Mouse (Mus musculus) neural tube, embryonic 14.5 days (tissue): ENCODE data around the gene Cotl1. TPM values are rescaled to one million over a fixed set of nuclear protein-coding genes. Genes with fewer than 3 reads are reported as not detected.

Source experiments
- ATAC-seq: fragments of 200-750 bp; cut with Nextera tagmentation; 2 replicates; pipeline ENCODE4 v1.8.0; 2017; ENCODE audit warnings: low read depth, mild to moderate bottlenecking, moderate TSS enrichment, moderate library complexity
- H3K27ac ChIP-seq: fragments of 300-500 bp; sonication (generic); 2 replicates; pipeline ENCODE4 v1.5.1; 2014; ENCODE audit warnings: low read depth, mild to moderate bottlenecking, control low read depth, low read length, moderate library complexity, mixed read lengths
- H3K27me3 ChIP-seq: fragments of 300-500 bp; sonication (generic); 2 replicates; pipeline ENCODE4 v1.6.1; 2014; ENCODE audit warnings: low read length; ENCODE audit not compliant: control insufficient read depth, insufficient read depth
- H3K36me3 ChIP-seq: fragments of 300-500 bp; sonication (generic); 2 replicates; pipeline ENCODE4 v1.6.1; 2014; ENCODE audit warnings: low read length, mixed read lengths; ENCODE audit not compliant: control insufficient read depth, insufficient read depth
- H3K4me1 ChIP-seq: fragments of 300-500 bp; sonication (generic); 2 replicates; pipeline ENCODE4 v1.6.1; 2014; ENCODE audit warnings: low read length; ENCODE audit not compliant: control insufficient read depth, insufficient read depth
- H3K4me2 ChIP-seq: fragments of 300-500 bp; sonication (generic); 2 replicates; pipeline ENCODE4 v1.6.1; 2014; ENCODE audit warnings: mild to moderate bottlenecking, low read depth, low read length, control low read depth
- H3K4me3 ChIP-seq: fragments of 300-500 bp; sonication (generic); 2 replicates; pipeline ENCODE4 v1.5.1; 2014; ENCODE audit warnings: low read depth, low read length, control low read depth, mixed read lengths
- H3K9ac ChIP-seq: fragments of 300-500 bp; sonication (generic); replicated peaks from 2 replicates; pipeline ENCODE4 v1.6.1; 2014; ENCODE audit warnings: low read depth, mild to moderate bottlenecking, control low read depth, low read length, mixed read lengths
- H3K9me3 ChIP-seq: fragments of 300-500 bp; sonication (generic); 2 replicates; pipeline ENCODE4 v1.6.1; 2016; ENCODE audit warnings: low read length; ENCODE audit not compliant: control insufficient read depth
- WGBS: fragments of 180-500 bp; shearing (Covaris S2); extraction: QIAGEN DNeasy Blood & Tissue Kit; methylation state at CpG from one replicate; pipeline ENCODE4 v1.1.7; 2014; 5-methylcytosine and 5-hydroxymethylcytosine counted together
- polyA plus RNA-seq: library from polyadenylated mRNA; unstranded; fragments of >200 nt; fragmentation: Nextera tagmentation; extraction: Ambion mirVana; gene quantifications from 2 replicates; pipeline ENCODE4 v1.2.1, GENCODE M21; 2014

Gene Cotl1
- polyA plus RNA-seq, 1 experiment from 2014 or later: 232 TPM

- no peak overlapping the region for H3K27ac ChIP-seq
- no peak overlapping the region for H3K4me2 ChIP-seq
- no peak for ATAC-seq
- H3K9ac ChIP-seq: no peak overlapping the region
- H3K27me3 ChIP-seq: no peaks in the 10 kb centered on the region
- 75% methylated on average over 5 of the region's 5 CpGs for WGBS
- no peak overlapping the region for H3K4me3 ChIP-seq
- H3K36me3 ChIP-seq: no peaks in the 10 kb centered on the region
- peaks cover 38% of the 10 kb centered on the region for H3K4me1 ChIP-seq
- H3K9me3 ChIP-seq: no peaks in the 10 kb centered on the region
Measured at GRCm38 (mm10) chr8:119826982-119827381, 13.4 kb downstream of the Cotl1 start.

GRCm38 (mm10) chr8:119825950-119826730 lies 14.2 kb downstream of the Cotl1 start:
- Histone ChIP-seq H3K9me3 (no peaks in the 10 kb centered on the region), H3K27ac (no peak overlapping the region), H3K4me1 (peaks cover 29% of the 10 kb centered on the region), H3K4me3 (no peak overlapping the region), H3K36me3 (no peaks in the 10 kb centered on the region), H3K27me3 (no peaks in the 10 kb centered on the region), H3K9ac (no peak overlapping the region), H3K4me2 (no peak overlapping the region)
- WGBS: 88% methylated on average over 19 of the region's 19 CpGs
- no peak for ATAC-seq

- no peak overlapping the region for H3K4me3 ChIP-seq
- WGBS: 82% methylated on average over 11 of the region's 11 CpGs
- no peaks in the 10 kb centered on the region for H3K27me3 ChIP-seq
- H3K4me1 ChIP-seq: peaks cover 16% of the 10 kb centered on the region
- no peak overlapping the region for H3K27ac ChIP-seq
- ATAC-seq: no peak
- H3K9me3 ChIP-seq: no peaks in the 10 kb centered on the region
- H3K4me2 ChIP-seq: no peak overlapping the region
- H3K36me3 ChIP-seq: no peaks in the 10 kb centered on the region; the same call in 1 of the 2 replicates
- no peak overlapping the region for H3K9ac ChIP-seq
Measured at GRCm38 (mm10) chr8:119824809-119825273, 15.5 kb downstream of the Cotl1 start.

GRCm38 (mm10) chr8:119824100-119824499 lies 16.2 kb downstream of the Cotl1 start:
- H3K4me3 ChIP-seq: no peak overlapping the region
- no peaks in the 10 kb centered on the region for H3K9me3 ChIP-seq
- H3K4me1 ChIP-seq: peaks cover 9% of the 10 kb centered on the region
- no peaks in the 10 kb centered on the region; the same call in 1 of the 2 replicates for H3K36me3 ChIP-seq
- WGBS: 44% methylated on average over 4 of the region's 4 CpGs
- no peak overlapping the region for H3K27ac ChIP-seq
- no peaks in the 10 kb centered on the region for H3K27me3 ChIP-seq
- H3K4me2 ChIP-seq: no peak overlapping the region
- ATAC-seq: no peak
- H3K9ac ChIP-seq: no peak overlapping the region

- ATAC-seq: no peak
- H3K27me3 ChIP-seq: no peaks in the 10 kb centered on the region
- no peak overlapping the region for H3K9ac ChIP-seq
- no peak overlapping the region for H3K4me3 ChIP-seq
- WGBS: 96% methylated on average over 9 of the region's 9 CpGs
- H3K4me2 ChIP-seq: no peak overlapping the region
- H3K27ac ChIP-seq: no peak overlapping the region
- H3K36me3 ChIP-seq: no peaks in the 10 kb centered on the region; the same call in 1 of the 2 replicates
- peaks cover 2% of the 10 kb centered on the region; the same call in 1 of the 2 replicates for H3K4me1 ChIP-seq
- no peaks in the 10 kb centered on the region for H3K9me3 ChIP-seq
Measured at GRCm38 (mm10) chr8:119823278-119823677, 17.1 kb downstream of the Cotl1 start.

GRCm38 (mm10) chr8:119821691-119822090 lies 18.7 kb downstream of the Cotl1 start:
- H3K27me3 ChIP-seq: no peaks in the 10 kb centered on the region
- H3K4me3 ChIP-seq: no peak overlapping the region
- 91% methylated on average over 6 of the region's 6 CpGs for WGBS
- H3K27ac ChIP-seq: no peak overlapping the region
- H3K36me3 ChIP-seq: no peaks in the 10 kb centered on the region; the same call in 1 of the 2 replicates
- no peak overlapping the region for H3K4me2 ChIP-seq
- no peak overlapping the region for H3K9ac ChIP-seq
- no peaks in the 10 kb centered on the region; the same call in 1 of the 2 replicates for H3K4me1 ChIP-seq
- no peaks in the 10 kb centered on the region for H3K9me3 ChIP-seq
- no peak for ATAC-seq

GRCm38 (mm10) chr8:119819976-119820375 lies 20.4 kb downstream of the Cotl1 start:
- Histone ChIP-seq H3K4me3 (no peak overlapping the region), H3K27me3 (no peaks in the 10 kb centered on the region), H3K9me3 (no peaks in the 10 kb centered on the region), H3K36me3 (no peaks in the 10 kb centered on the region; the same call in 1 of the 2 replicates), H3K9ac (no peak overlapping the region), H3K4me2 (no peak overlapping the region), H3K27ac (no peak overlapping the region), H3K4me1 (no peaks in the 10 kb centered on the region; the same call in 1 of the 2 replicates)
- WGBS: 92% methylated on average over 8 of the region's 8 CpGs
- no peak for ATAC-seq

- ATAC-seq: no peak
- H3K36me3 ChIP-seq: no peaks in the 10 kb centered on the region; the same call in 1 of the 2 replicates
- no peaks in the 10 kb centered on the region for H3K9me3 ChIP-seq
- H3K9ac ChIP-seq: no peak overlapping the region
- H3K4me1 ChIP-seq: no peaks in the 10 kb centered on the region; the same call in 1 of the 2 replicates
- H3K27ac ChIP-seq: no peak overlapping the region
- H3K4me3 ChIP-seq: no peak overlapping the region
- no peak overlapping the region for H3K4me2 ChIP-seq
- 65% methylated on average over 7 of the region's 7 CpGs for WGBS
- H3K27me3 ChIP-seq: no peaks in the 10 kb centered on the region
Measured at GRCm38 (mm10) chr8:119819316-119819715, 21.0 kb downstream of the Cotl1 start.

- Histone ChIP-seq H3K9ac (no peak overlapping the region), H3K4me2 (no peak overlapping the region), H3K27ac (no peak overlapping the region), H3K4me1 (peaks cover 4% of the 10 kb centered on the region; the same call in 1 of the 2 replicates), H3K36me3 (no peaks in the 10 kb centered on the region; the same call in 1 of the 2 replicates), H3K4me3 (no peak overlapping the region), H3K27me3 (no peaks in the 10 kb centered on the region), H3K9me3 (no peaks in the 10 kb centered on the region)
- ATAC-seq: no peak
- 32% methylated on average over 12 of the region's 12 CpGs for WGBS
Measured at GRCm38 (mm10) chr8:119817446-119817845, 22.9 kb downstream of the Cotl1 start.
